Mouse (Mus musculus) heart, postnatal 0 days (tissue): Measurements from ENCODE around the gene Lrrn4. TPM values are rescaled to one million over a fixed set of nuclear protein-coding genes. Genes with fewer than 3 reads are reported as not detected.

ENCODE experiments used
- ATAC-seq: fragments of 200-750 bp; cut with Nextera tagmentation; 2 replicates; pipeline ENCODE4 v1.8.0; 2017; ENCODE audit warnings: low read depth, moderate number of reproducible peaks, moderate library complexity; ENCODE audit not compliant: insufficient read depth
- DNase-seq: peaks from one replicate; pipeline ENCODE4 v3.0.0-alpha.2; 2016; ENCODE audit warnings: low spot score
- H3K27ac ChIP-seq: fragments of 300-500 bp; sonication (generic); 2 replicates; pipeline ENCODE4 v1.5.1; 2014; ENCODE audit warnings: low read depth, mild to moderate bottlenecking
- H3K27me3 ChIP-seq: fragments of 300-500 bp; sonication (generic); 2 replicates; pipeline ENCODE4 v1.6.1; 2014; ENCODE audit warnings: low read length, mixed read lengths; ENCODE audit not compliant: control insufficient read depth, insufficient read depth
- H3K36me3 ChIP-seq: fragments of 300-500 bp; sonication (generic); replicated peaks from 2 replicates; pipeline ENCODE4 v1.6.1; 2014; ENCODE audit warnings: low read length, mixed read lengths; ENCODE audit not compliant: control insufficient read depth, insufficient read depth
- H3K4me1 ChIP-seq: fragments of 300-500 bp; sonication (generic); 2 replicates; pipeline ENCODE4 v1.6.1; 2014; ENCODE audit warnings: antibody characterized with exemption; ENCODE audit not compliant: control insufficient read depth, insufficient read depth
- H3K4me2 ChIP-seq: fragments of 300-500 bp; sonication (generic); 2 replicates; pipeline ENCODE4 v1.6.1; 2014; ENCODE audit warnings: low read depth, mild to moderate bottlenecking, low read length, moderate library complexity
- H3K4me3 ChIP-seq: fragments of 300-500 bp; sonication (generic); 2 replicates; pipeline ENCODE4 v1.5.1; 2014; ENCODE audit warnings: low read depth, low read length
- H3K9ac ChIP-seq: fragments of 300-500 bp; sonication (generic); replicated peaks from 2 replicates; pipeline ENCODE4 v1.6.1; 2014; ENCODE audit warnings: low read depth, low read length, mixed read lengths
- H3K9me3 ChIP-seq: fragments of 300-500 bp; sonication (generic); replicated peaks from 2 replicates; pipeline ENCODE4 v1.6.1; 2016; ENCODE audit warnings: low read length; ENCODE audit not compliant: control insufficient read depth
- CTCF ChIP-seq: IDR thresholded peaks from 2 replicates; pipeline ENCODE4 v1.5.1; 2016; ENCODE audit warnings: antibody characterized with exemption, control low read depth, low read depth
- EP300 ChIP-seq: IDR thresholded peaks from 2 replicates; pipeline ENCODE4 v1.6.1; 2016; ENCODE audit warnings: antibody characterized with exemption, low read depth
- WGBS: fragments of 180-500 bp; shearing (Covaris S2); extraction: QIAGEN DNeasy Blood & Tissue Kit; methylation state at CpG from one replicate; pipeline ENCODE4 v1.1.7; 2014; 5-methylcytosine and 5-hydroxymethylcytosine counted together
- polyA plus RNA-seq: library from polyadenylated mRNA; unstranded; fragments of >200 nt; fragmentation: Nextera tagmentation; extraction: Ambion mirVana; gene quantifications from 2 replicates; pipeline ENCODE4 v1.2.1, GENCODE M21; 2015
- total RNA-seq: library from RNA; depleted of rRNA; stranded (reverse); fragments of >200 nt; gene quantifications from 2 replicates; pipeline ENCODE4 v1.2.3, GENCODE M21; 2014; ENCODE audit warnings: low replicate concordance

Gene Lrrn4
- total and polyA plus RNA-seq, 2 experiments from 2014 or later: 8.6 to 19.8 TPM

GRCm38 (mm10) chr2:132922076-132922873, 41.6 kb upstream of the Lrrn4 start:
- Histone ChIP-seq H3K27me3 (no peaks in the 10 kb centered on the region), H3K9me3 (no peaks in the 10 kb centered on the region), H3K27ac (no peak overlapping the region), H3K36me3 (no peaks in the 10 kb centered on the region), H3K4me1 (no peaks in the 10 kb centered on the region), H3K4me3 (no peak overlapping the region), H3K4me2 (no peak overlapping the region), H3K9ac (no peak overlapping the region)
- ATAC-seq: no peak
- DNase-seq: no peak
- TF ChIP-seq CTCF (no peak), EP300 (no peak)
- WGBS: 75% methylated on average over 9 of the region's 9 CpGs

DNA sequence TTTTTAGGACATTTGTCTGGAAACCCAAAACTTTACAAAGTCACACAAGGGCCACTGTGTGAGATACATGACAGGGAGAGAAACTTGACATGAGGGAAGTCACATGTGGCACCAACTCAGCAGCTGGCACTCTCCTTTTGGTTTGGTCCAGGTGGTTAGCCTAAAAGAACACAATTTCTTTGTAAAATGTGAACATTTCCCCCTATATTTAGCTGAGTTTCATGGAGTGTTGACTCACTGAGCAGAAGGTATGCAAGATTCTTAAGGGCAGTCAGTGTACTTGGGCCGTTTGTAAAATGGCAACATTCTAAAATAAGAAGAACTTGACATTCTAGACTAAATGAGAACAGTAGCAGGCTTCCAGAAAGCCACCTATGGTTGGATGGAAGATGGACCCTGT, 34.1 kb upstream of the Lrrn4 start:
- Histone ChIP-seq H3K4me3 (no peak overlapping the region), H3K4me2 (no peak overlapping the region), H3K9me3 (no peaks in the 10 kb centered on the region), H3K27me3 (no peaks in the 10 kb centered on the region), H3K27ac (no peak overlapping the region), H3K4me1 (no peaks in the 10 kb centered on the region), H3K9ac (no peak overlapping the region), H3K36me3 (no peaks in the 10 kb centered on the region)
- ATAC-seq (no peak), DNase-seq (no peak)
- 70% methylated on average over 1 of the region's 1 CpGs for WGBS
- TF ChIP-seq CTCF (no peak), EP300 (no peak)

DNA sequence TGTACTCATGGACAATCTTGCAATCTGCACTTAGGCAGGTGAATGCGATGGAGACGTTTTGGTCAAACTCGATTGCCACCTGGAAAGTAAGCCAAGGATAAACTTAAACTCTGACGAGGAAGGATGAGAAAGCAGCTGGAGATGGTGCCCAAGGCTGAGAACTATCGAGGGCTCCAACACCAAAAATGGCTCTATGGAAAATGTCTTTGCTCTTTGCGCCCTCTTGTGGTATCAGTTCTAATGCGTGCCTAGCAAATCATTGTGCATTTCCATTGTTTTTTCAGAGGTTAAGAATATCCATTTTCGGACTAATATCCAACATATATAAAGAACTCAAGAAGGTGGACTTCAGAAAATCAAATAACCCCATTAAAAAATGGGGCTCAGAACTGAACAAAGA, 26.1 kb upstream of the Lrrn4 start:
- no peak for DNase-seq
- H3K36me3 ChIP-seq: no peaks in the 10 kb centered on the region
- no peak overlapping the region for H3K4me2 ChIP-seq
- ATAC-seq: no peak
- H3K9ac ChIP-seq: no peak overlapping the region
- WGBS: 22% methylated on average over 8 of the region's 8 CpGs
- no peak overlapping the region for H3K4me3 ChIP-seq
- no peak overlapping the region for H3K27ac ChIP-seq
- TF ChIP-seq CTCF (peak; percentile 63), EP300 (no peak)
- H3K9me3 ChIP-seq: no peaks in the 10 kb centered on the region
- H3K4me1 ChIP-seq: no peaks in the 10 kb centered on the region
- H3K27me3 ChIP-seq: no peaks in the 10 kb centered on the region

DNA sequence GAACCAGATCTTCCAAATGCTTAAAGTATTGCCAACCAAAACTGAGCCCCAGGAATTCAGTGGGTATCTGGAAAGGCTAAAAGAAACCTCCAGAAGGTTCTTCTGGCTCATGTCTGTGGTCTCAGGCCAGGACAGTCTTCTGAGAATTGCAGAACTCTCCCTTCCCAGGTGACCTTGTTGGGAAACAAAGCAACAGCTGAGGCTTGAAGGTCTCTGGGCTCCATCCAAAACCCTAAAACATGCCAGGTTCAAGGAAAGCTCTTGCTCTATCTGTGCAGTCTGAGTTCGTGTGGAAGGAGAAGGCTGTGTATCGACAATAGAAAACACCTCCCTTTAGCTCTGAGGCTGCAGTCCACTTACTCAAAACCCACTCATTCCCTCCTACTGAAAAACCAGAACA, 24.3 kb upstream of the Lrrn4 start:
- H3K4me3 ChIP-seq: no peak overlapping the region
- H3K9me3 ChIP-seq: no peaks in the 10 kb centered on the region
- DNase-seq (no peak), ATAC-seq (no peak)
- no peaks in the 10 kb centered on the region for H3K27me3 ChIP-seq
- H3K4me2 ChIP-seq: no peak overlapping the region
- WGBS: 65% methylated on average over 2 of the region's 2 CpGs
- TF ChIP-seq CTCF: no peak
- TF ChIP-seq EP300: no peak
- H3K36me3 ChIP-seq: no peaks in the 10 kb centered on the region
- no peak overlapping the region for H3K27ac ChIP-seq
- H3K4me1 ChIP-seq: no peaks in the 10 kb centered on the region
- no peak overlapping the region for H3K9ac ChIP-seq

GRCm38 (mm10) chr2:132903498-132903897, 22.8 kb upstream of the Lrrn4 start:
- no peaks in the 10 kb centered on the region for H3K9me3 ChIP-seq
- WGBS: 34% methylated on average over 3 of the region's 3 CpGs
- TF ChIP-seq CTCF (peak; percentile 81), EP300 (no peak)
- no peak overlapping the region for H3K4me2 ChIP-seq
- H3K9ac ChIP-seq: no peak overlapping the region
- H3K4me1 ChIP-seq: no peaks in the 10 kb centered on the region
- H3K36me3 ChIP-seq: no peaks in the 10 kb centered on the region
- no peak overlapping the region for H3K27ac ChIP-seq
- no peaks in the 10 kb centered on the region for H3K27me3 ChIP-seq
- DNase-seq (peak; percentile 65), ATAC-seq (peak; percentile 60)
- no peak overlapping the region for H3K4me3 ChIP-seq

DNA sequence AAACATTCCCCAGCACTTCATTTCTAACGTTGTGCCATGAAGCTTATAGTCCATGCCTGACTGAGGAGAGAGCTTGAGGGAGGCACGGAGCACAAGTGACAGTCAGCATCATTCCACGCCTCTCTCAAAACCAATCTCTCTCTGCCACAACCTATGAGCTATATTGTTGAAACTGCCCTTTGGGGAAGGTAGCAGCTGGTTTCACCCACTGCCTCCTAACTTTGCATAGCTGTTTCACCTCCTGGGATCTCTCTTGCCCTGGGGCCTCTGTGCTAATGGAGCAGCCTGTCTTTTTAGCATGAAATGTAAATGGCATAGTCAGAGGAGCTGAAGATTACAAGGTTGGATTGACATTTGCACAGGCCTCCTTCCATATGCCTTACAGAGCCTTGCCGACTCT, 21.4 kb upstream of the Lrrn4 start:
- Histone ChIP-seq H3K9me3 (no peaks in the 10 kb centered on the region), H3K9ac (no peak overlapping the region), H3K4me3 (no peak overlapping the region), H3K36me3 (no peaks in the 10 kb centered on the region), H3K27ac (no peak overlapping the region), H3K27me3 (no peaks in the 10 kb centered on the region), H3K4me1 (no peaks in the 10 kb centered on the region), H3K4me2 (no peak overlapping the region)
- TF ChIP-seq EP300 (no peak), CTCF (no peak)
- no peak for DNase-seq
- 43% methylated on average over 4 of the region's 4 CpGs for WGBS
- ATAC-seq: no peak
